Mouse (Mus musculus) lung, adult 2 months (tissue): ENCODE measurements around the gene Msx2.

Source experiments
- CTCF ChIP-seq: fragments of 200-500 bp; IDR thresholded peaks from 2 replicates; pipeline ENCODE4 v1.5.1; 2011; ENCODE audit warnings: mild to moderate bottlenecking, low read length, control low read depth; ENCODE audit not compliant: insufficient read depth
- POLR2A ChIP-seq: fragments of 200-500 bp; IDR thresholded peaks from 2 replicates; pipeline ENCODE4 v1.6.1; 2011; ENCODE audit warnings: low read depth, mild to moderate bottlenecking, control low read depth, low read length, borderline replicate concordance; ENCODE audit errors: extremely low read depth

DNA sequence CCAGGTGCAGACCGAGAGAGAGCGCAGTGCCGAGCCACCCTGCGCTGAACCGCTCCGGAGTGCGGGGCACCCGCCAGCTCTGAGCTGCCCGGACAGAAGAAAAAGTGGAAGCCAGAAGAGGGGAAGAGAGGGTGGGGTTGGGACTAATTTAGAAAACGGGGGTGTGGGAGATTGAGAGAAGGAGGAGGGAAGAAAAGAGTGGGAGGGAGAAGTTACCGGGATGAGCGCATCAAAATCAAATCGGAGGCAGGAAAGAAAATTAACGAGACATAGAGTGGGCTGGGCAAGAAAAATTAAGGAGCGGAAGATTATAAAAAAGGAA lies 10.3 kb downstream of the Msx2 start:
- no peak for TF ChIP-seq POLR2A
- TF ChIP-seq CTCF, result no peak
